Mouse (Mus musculus): ENCODE measurements around the gene A730015C16Rik. TPM values are rescaled to one million over a fixed set of nuclear protein-coding genes. Genes with fewer than 3 reads are reported as not detected.

A730015C16Rik gene
- polyA plus RNA-seq, 2 experiments = 0.23 TPM; not detected in 1

DNA sequence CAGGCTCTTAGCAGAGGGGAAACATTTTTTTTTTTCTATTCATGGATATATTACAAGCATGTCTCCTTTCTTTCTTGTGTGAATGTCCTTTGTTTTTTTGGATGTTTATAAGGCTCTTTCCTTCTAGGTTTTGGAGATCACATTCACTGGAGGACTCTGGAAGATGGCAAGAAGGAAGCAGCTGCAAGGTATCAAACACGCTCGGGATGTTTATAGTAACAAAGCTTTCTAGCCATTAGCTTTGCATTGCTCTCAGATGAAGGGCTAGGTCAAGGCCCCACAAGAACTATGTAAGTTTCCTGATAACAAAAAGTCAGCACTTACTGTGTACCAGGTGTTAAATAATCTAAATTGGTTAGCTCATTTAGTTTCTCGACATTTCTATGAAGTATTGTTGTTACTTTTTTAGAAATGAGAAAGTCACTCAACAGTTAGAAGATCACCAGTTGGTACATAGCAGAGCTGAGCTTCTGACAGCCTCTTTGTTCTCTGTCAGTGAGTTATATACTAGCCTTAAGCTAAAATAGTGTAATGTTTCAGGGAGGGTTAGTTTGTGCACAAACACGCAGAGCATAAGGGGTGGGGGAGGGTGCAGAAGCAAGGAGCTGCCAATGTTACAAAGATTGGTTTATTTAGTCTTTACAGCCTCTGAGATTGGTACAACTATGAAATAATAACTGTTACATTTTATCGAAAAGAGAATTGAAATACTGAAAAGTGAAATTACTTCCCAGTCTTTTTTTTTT lies 2.4 kb downstream of the A730015C16Rik start:
- no peak overlapping the region for H3K4me3 ChIP-seq (ENCODE audit: insufficient read depth in 1 of 2, low read depth in 2 of 2, low read length in 2 of 2)
- no peak overlapping the region for H3K4me2 ChIP-seq (ENCODE audit: low read depth)
- H3K27ac ChIP-seq = no peak overlapping the region
- H3K27me3 ChIP-seq (ENCODE audit: control insufficient read depth, insufficient read depth, low read length) = no peaks in the 10 kb centered on the region
- DNase-seq (ENCODE audit: low read depth in 3 of 3, low spot score in 3 of 3) (no peak), ATAC-seq (ENCODE audit: insufficient read depth) (no peak)
- H3K4me1 ChIP-seq (replicated peaks; ENCODE audit: control insufficient read depth in 2 of 2, insufficient read depth in 2 of 2, low read length in 1 of 2) = peaks cover 11 to 16% of the 10 kb centered on the region in 2 experiments
- 75% methylated on average over 5 of the region's 5 CpGs for WGBS (ENCODE audit: insufficient replicate concordance)
- H3K9ac ChIP-seq (replicated peaks) = no peak overlapping the region
- no peak for TF ChIP-seq EP300 (IDR thresholded peaks at IDR 0.05; ENCODE audit: low read depth)
- peaks cover 3% of the 10 kb centered on the region; the same call in 1 of the 2 replicates for H3K36me3 ChIP-seq (replicated peaks; ENCODE audit: control insufficient read depth, insufficient read depth, low read depth)
- H3K9me3 ChIP-seq (ENCODE audit: control insufficient read depth, low read length) = no peaks in the 10 kb centered on the region

GRCm38 (mm10) chr4:108843336-108843735 lies 5.1 kb downstream of the A730015C16Rik start:
- H3K27ac ChIP-seq = no peak overlapping the region
- H3K9me3 ChIP-seq (ENCODE audit: control insufficient read depth, low read length) = no peaks in the 10 kb centered on the region
- ATAC-seq (ENCODE audit: insufficient read depth) (no peak), DNase-seq (ENCODE audit: low read depth in 3 of 3, low spot score in 3 of 3) (no peak)
- no peaks in the 10 kb centered on the region for H3K27me3 ChIP-seq (ENCODE audit: control insufficient read depth, insufficient read depth, low read length)
- H3K4me3 ChIP-seq (ENCODE audit: insufficient read depth in 1 of 2, low read depth in 2 of 2, low read length in 2 of 2) = no peak overlapping the region
- H3K4me2 ChIP-seq (ENCODE audit: low read depth) = no peak overlapping the region
- TF ChIP-seq EP300 (IDR thresholded peaks at IDR 0.05; ENCODE audit: low read depth) (no peak), CTCF (IDR thresholded peaks at IDR 0.05; ENCODE audit: low read depth) (no peak)
- H3K4me1 ChIP-seq (replicated peaks; ENCODE audit: control insufficient read depth in 2 of 2, insufficient read depth in 2 of 2, low read length in 1 of 2) = peaks cover 5 to 9% of the 10 kb centered on the region in 2 experiments
- no peak overlapping the region for H3K9ac ChIP-seq (replicated peaks)
- H3K36me3 ChIP-seq (replicated peaks; ENCODE audit: control insufficient read depth, insufficient read depth, low read depth) = no peaks in the 10 kb centered on the region

DNA sequence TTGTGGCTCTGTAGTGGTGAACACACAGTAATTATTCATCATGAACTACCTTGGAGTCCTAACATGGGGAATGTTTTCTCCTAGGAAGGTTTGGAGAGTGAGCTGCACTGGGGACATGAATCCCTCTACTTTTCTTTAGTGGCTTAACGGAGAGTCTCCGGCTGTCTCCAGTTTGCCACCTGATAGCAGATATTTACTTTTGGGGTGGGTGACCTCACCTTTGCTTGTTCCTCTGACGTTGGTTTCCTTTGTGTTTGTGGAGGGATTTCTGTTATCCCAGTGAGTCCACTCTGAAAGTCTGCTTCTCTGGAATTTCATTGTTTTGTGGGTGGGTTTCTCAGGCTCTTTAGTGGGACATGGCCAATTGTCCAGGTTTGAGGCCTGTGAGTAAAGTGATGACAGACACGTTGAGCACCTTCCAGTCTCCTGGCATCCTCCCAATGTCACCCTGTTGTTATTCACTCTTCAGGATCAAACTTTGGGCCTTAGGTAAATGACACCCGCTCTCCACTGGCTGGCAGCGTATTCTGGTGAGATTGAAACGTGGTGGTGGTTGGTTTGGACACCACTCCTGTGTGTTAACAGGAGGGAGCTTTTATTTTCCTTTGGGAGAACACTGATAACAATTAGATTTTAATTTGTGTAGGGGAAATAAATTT lies 6.4 kb downstream of the A730015C16Rik start:
- no peak overlapping the region for H3K9ac ChIP-seq (replicated peaks)
- H3K4me2 ChIP-seq (ENCODE audit: low read depth) = no peak overlapping the region
- H3K9me3 ChIP-seq (ENCODE audit: control insufficient read depth, low read length) = no peaks in the 10 kb centered on the region
- H3K4me1 ChIP-seq (replicated peaks; ENCODE audit: control insufficient read depth in 2 of 2, insufficient read depth in 2 of 2, low read length in 1 of 2) = peaks cover 1 to 7% of the 10 kb centered on the region in 2 experiments
- no peak overlapping the region for H3K27ac ChIP-seq
- TF ChIP-seq EP300 (IDR thresholded peaks at IDR 0.05; ENCODE audit: low read depth) (no peak), CTCF (IDR thresholded peaks at IDR 0.05; ENCODE audit: low read depth) (no peak)
- ATAC-seq (ENCODE audit: insufficient read depth) = no peak
- WGBS (ENCODE audit: insufficient replicate concordance) = 68% methylated on average over 7 of the region's 7 CpGs
- no peak for DNase-seq (ENCODE audit: low read depth in 3 of 3, low spot score in 3 of 3)
- H3K27me3 ChIP-seq (ENCODE audit: control insufficient read depth, insufficient read depth, low read length) = no peaks in the 10 kb centered on the region
- H3K4me3 ChIP-seq (ENCODE audit: insufficient read depth in 1 of 2, low read depth in 2 of 2, low read length in 2 of 2) = no peak overlapping the region
- H3K36me3 ChIP-seq (replicated peaks; ENCODE audit: control insufficient read depth, insufficient read depth, low read depth) = no peaks in the 10 kb centered on the region

GRCm38 (mm10) chr4:108838031-108838430 lies 10.4 kb downstream of the A730015C16Rik start:
- Histone ChIP-seq H3K27ac (no peak overlapping the region), H3K9ac (replicated peaks) (no peak overlapping the region), H3K4me2 (ENCODE audit: low read depth) (no peak overlapping the region), H3K4me3 (ENCODE audit: insufficient read depth in 1 of 2, low read depth in 2 of 2, low read length in 2 of 2) (no peak overlapping the region), H3K4me1 (replicated peaks; ENCODE audit: control insufficient read depth in 2 of 2, insufficient read depth in 2 of 2, low read length in 1 of 2) (peaks cover 0 to 11% of the 10 kb centered on the region in 2 experiments; a peak in 2 of 4 replicates), H3K36me3 (replicated peaks; ENCODE audit: control insufficient read depth, insufficient read depth, low read depth) (no peaks in the 10 kb centered on the region), H3K9me3 (ENCODE audit: control insufficient read depth, low read length) (no peaks in the 10 kb centered on the region), H3K27me3 (ENCODE audit: control insufficient read depth, insufficient read depth, low read length) (no peaks in the 10 kb centered on the region)
- ATAC-seq (ENCODE audit: insufficient read depth) (no peak), DNase-seq (ENCODE audit: low read depth in 3 of 3, low spot score in 3 of 3) (no peak)
- no peak for TF ChIP-seq EP300 (IDR thresholded peaks at IDR 0.05; ENCODE audit: low read depth)
- no peak for TF ChIP-seq CTCF (IDR thresholded peaks at IDR 0.05; ENCODE audit: low read depth)
- 75% methylated on average over 4 of the region's 4 CpGs for WGBS (ENCODE audit: insufficient replicate concordance)

GRCm38 (mm10) chr4:108835496-108835895 lies 12.9 kb downstream of the A730015C16Rik start:
- ATAC-seq (ENCODE audit: insufficient read depth) (no peak), DNase-seq (ENCODE audit: low read depth in 3 of 3, low spot score in 3 of 3) (no peak)
- H3K27ac ChIP-seq = no peak overlapping the region
- H3K36me3 ChIP-seq (replicated peaks; ENCODE audit: control insufficient read depth, insufficient read depth, low read depth) = no peaks in the 10 kb centered on the region
- no peaks in the 10 kb centered on the region for H3K27me3 ChIP-seq (ENCODE audit: control insufficient read depth, insufficient read depth, low read length)
- H3K4me2 ChIP-seq (ENCODE audit: low read depth) = peak overlapping the region; percentile 94
- no peaks in the 10 kb centered on the region for H3K9me3 ChIP-seq (ENCODE audit: control insufficient read depth, low read length)
- TF ChIP-seq CTCF (IDR thresholded peaks at IDR 0.05; ENCODE audit: low read depth) (no peak), EP300 (IDR thresholded peaks at IDR 0.05; ENCODE audit: low read depth) (no peak)
- H3K9ac ChIP-seq (replicated peaks) = peak overlapping the region; percentile 79
- peaks cover 7 to 15% of the 10 kb centered on the region in 2 experiments for H3K4me1 ChIP-seq (replicated peaks; ENCODE audit: control insufficient read depth in 2 of 2, insufficient read depth in 2 of 2, low read length in 1 of 2)
- peak overlapping the region; percentile 85 to 98 for H3K4me3 ChIP-seq (ENCODE audit: insufficient read depth in 1 of 2, low read depth in 2 of 2, low read length in 2 of 2)
- 57% methylated on average over 3 of the region's 3 CpGs for WGBS (ENCODE audit: insufficient replicate concordance)
